Mouse (Mus musculus): ENCODE measurements at regions not wholly inside any gene's neighbourhood (a gene's known extent, or its start where the extent isn't known, plus 50 kb on each side); places are given as distances from the start of the nearest gene placed in this dataset.

GRCm38 (mm10) chr12:50081571-50081970, 567.3 kb downstream of the Prkd1 start:
- TF ChIP-seq GATA1 (IDR thresholded peaks at IDR 0.05; ENCODE audit: borderline replicate concordance, low read length): no peak
- TF ChIP-seq FLI1 (IDR thresholded peaks at IDR 0.05; ENCODE audit: low read length): no peak
